Mouse (Mus musculus) testis, adult 2 months (tissue): ENCODE measurements around the gene Gm13889.

Source experiments
- CTCF ChIP-seq: fragments of 200-500 bp; IDR thresholded peaks from 2 replicates; pipeline ENCODE4 v1.5.1; 2012; ENCODE audit warnings: low read depth, mild to moderate bottlenecking, inconsistent platforms, low read length, moderate library complexity; ENCODE audit not compliant: control insufficient read depth, insufficient read depth, insufficient replicate concordance
- POLR2A ChIP-seq: fragments of 200-500 bp; IDR thresholded peaks from 2 replicates; pipeline ENCODE4 v1.6.1; 2012; ENCODE audit warnings: low read depth, mild to moderate bottlenecking, inconsistent platforms, low read length, moderate library complexity; ENCODE audit not compliant: control insufficient read depth

GRCm38 (mm10) chr2:93959346-93959745 lies 2.3 kb upstream of the Gm13889 start:
- TF ChIP-seq CTCF (no peak), POLR2A (no peak)
